Mouse (Mus musculus) left cerebral cortex, postnatal 36 days (tissue): ENCODE data around the gene Patj. TPM values are rescaled to one million over a fixed set of nuclear protein-coding genes. Genes with fewer than 3 reads are reported as not detected.

ENCODE experiments used
- DNase-seq, 2 experiments: peaks; one replicate each; pipeline ENCODE4 v3.0.0; 2021 to 2022; ENCODE audit warnings: low spot score in 2 of 2, mixed read lengths in 1 of 2
- intact Hi-C: fragments of 180-260 bp; cut with DNase I; formaldehyde crosslinking; loops from one replicate; pipeline ENCODE4 v1.15.1; 2025
- total RNA-seq, 2 experiments: library from RNA; stranded (reverse); gene quantifications; 2 replicates each; pipeline ENCODE4 v1.2.3; 2021

Gene Patj
- total RNA-seq, 2 experiments from 2014 or later = 7.5 to 19.6 TPM

DNA sequence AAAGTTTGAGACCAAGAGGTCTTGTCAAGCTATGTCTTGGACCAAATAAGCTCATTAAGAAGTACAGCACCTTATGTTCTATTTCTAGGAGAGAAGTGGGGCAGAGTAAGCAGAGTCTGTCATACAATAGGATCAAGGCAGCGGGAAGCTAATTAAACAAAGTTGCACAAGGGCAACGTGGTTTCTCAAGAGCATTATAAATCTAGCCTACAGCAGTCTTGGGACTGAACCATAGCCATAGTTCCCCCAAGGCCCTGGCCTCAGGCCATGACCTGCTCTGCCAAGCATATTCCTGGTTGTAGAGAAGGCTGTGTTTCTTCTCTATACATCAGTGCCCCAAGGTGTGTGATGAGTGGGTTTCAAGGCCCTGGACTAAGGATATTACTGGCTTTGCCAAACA, 105.3 kb downstream of the Patj start:
- intact Hi-C loops = no loop called here
- DNase-seq = no peak

DNA sequence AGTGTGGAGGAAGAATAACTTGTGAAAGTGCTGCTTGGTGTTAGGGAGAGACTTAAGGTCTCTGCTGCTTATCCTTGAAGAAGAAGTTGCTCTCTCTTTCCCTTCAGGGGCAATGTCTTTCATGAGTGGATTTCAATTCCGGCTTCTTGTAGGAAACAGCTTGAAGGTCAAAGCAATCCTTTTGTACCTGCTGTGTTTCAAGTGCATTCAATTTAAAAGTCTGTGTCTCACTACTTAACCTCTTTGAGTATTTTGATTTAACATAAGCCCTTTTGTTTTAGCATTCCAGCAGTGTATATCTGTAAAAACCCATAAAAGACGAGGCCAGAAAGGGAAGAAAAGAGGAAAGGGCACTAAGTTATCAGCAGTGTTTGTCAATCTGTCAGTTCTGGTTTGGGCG, 109.2 kb downstream of the Patj start:
- DNase-seq = no peak
- intact Hi-C loops = no loop called here

DNA sequence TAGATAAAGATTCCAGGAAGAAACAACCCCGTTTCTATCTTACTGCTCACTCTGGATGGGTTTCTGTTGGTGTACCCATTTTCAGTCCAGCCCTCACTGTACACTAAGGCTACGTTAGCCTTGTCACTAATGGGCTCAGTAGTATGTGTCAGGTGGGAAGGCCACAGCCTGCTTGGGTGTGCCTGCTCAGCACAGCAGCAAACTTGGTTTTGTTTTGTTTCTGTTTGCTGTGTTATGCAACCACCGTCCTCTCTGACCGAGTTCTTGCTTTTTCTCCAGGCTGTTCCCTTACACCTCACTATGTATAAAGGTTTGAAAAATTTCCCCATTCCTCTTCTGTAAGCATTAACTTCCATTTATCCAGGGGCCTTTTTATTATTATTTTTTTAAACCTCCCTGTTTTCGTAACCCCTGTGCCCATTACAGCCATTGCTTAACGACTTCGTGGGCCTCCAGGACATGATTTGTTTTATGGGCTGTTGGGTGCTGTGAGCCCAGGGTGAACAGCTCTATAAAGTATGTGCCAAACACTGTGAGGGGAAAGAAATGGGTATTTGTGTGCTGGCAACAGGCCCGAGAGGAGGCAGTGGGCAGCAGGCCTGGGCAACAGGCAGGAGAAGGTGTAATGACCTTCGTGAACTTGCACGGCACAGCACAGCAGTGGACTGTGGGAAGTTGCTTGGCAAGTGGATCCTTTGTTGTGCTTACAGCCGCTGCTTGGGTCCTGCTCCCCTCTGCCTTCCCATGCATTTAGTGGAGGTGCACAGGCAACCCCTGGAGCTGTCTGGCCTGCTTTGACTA, 113.1 kb downstream of the Patj start:
- intact Hi-C loops = no loop called here
- DNase-seq = no peak

DNA sequence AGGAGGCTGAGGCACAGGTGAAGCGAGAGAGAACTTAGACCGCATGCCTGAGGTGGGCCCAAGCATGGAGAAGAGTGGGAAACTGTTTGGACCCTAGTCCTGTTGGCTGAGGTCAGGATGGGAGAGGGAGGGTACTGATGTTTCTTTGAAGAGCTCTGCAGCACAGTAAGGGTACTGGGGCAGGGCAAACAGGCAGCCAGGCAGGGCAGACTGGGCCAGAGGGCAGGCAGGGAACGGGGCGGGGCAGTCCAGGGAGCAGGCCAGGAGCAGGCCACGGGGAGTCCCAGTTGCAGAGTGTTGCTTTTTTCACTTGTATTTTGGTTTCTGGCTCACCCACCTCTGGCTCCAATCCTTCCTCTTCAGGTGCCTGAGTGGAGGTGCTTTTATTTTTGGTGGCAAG, 114.4 kb downstream of the Patj start:
- DNase-seq = no peak
- intact Hi-C loops = no loop called here

DNA sequence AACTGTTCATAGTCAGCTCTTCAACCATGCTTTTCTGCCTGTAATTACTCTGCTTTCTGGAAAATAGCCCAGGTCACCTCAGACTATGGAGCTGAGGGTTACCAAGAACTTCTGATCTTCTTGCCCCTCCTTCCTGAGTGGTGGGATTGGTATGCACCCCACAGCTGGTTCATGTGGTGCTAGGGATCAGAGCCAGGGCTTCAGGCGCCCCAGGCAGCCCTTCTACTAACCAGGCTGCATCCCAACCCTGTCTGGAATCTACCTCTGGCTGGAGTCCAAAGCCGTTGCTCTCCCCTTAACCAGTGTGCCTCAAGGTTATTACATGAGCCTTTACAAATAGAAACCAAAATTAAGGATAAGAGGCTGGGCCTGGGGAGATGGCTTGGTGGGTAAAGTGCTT, 115.7 kb downstream of the Patj start:
- no peak for DNase-seq
- intact Hi-C loops = no loop called here

DNA sequence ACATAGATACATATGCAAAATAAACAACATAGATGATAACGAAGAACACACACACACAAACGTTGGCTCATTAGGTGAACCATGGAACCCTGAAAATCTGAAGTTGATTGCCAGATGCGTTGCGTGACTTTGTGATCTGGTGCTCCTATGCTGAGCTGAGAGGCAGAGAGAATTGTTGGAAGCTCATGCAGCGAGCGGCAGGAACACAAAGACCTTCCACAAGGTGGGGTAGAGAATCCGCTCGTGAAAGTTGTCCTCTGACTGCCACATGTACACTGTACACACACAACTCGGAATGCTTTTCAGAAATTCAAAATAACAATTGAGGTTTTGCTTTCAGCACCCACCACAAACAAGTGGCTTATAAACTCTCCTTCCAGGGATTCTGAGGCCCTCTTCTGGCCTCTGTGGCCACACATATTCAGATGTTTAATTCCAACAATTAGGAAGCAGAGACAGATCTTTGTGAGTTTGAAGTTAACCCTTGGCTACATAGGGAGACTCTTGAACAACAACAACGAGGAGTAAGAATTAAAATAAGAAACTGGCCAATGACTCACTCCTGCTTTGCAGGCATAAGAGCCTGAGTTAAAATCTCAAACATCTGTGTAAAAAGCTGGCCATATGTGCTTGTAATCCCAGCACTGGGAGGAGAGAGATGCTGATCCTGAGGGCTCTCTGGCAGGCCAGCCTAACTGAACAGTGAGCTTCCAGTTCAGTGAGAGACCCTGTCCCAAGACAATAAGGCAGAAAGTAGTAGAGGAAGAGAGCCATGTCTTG, 116.6 kb downstream of the Patj start:
- no peak for DNase-seq
- intact Hi-C loops = no loop called here

DNA sequence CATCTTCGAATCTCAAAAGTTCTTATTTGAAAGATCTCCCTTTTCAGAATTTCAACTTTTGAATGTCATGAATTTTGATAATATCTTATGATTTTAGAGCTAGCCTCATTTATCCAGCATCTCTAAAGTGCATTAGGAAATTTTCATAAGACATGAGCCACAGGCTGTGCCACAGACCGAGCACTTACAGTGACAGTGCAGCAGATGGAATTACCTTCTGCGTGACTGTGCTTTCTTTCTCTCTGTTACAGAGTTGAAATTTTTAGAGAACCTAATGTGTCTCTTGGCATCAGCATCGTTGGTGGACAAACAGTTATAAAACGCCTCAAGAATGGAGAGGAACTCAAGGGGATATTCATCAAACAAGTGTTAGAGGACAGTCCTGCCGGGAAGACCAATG, 124.9 kb downstream of the Patj start:
- no peak for DNase-seq
- intact Hi-C loops = no loop called here

DNA sequence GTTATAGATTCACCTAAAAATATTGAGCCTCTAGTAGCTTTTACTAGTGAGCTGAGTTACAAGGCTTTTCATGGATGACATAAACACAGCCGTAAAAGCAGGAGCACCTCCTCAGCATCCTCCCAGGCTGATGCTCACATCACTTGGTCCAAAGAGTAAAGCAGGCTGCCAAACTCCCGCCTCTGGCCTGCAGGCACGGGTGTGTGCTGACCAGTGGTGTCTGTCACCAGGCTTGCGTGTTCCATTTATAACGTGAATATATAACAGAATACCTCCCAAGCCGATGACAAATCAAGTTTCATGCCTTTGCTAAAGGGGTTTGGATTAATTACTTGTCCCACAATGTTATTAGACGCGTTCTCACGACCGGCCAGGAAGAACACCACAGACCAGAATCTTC, 128.9 kb downstream of the Patj start:
- intact Hi-C loops = no loop called here
- DNase-seq = no peak

DNA sequence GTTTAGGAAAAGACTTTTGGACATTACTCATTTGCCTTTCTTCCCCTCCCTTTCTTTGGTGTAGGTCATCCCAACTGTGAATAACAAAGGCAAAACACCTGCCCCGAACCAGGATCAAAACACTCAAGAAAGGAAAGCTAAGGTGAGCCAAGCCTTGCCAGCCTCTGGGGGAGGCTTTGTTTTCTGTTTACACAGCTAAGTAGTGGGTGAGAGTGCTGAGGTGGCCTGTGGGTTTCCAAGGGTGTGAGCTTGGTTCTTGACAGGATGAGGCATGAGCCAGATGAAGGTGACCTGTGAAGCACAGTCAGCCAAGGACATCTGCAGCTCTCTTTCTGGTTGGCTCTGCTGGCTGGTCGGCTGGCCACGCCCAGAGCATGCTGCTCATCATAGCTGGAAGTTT, 139.9 kb downstream of the Patj start:
- no peak for DNase-seq
- intact Hi-C loops = no loop called here

DNA sequence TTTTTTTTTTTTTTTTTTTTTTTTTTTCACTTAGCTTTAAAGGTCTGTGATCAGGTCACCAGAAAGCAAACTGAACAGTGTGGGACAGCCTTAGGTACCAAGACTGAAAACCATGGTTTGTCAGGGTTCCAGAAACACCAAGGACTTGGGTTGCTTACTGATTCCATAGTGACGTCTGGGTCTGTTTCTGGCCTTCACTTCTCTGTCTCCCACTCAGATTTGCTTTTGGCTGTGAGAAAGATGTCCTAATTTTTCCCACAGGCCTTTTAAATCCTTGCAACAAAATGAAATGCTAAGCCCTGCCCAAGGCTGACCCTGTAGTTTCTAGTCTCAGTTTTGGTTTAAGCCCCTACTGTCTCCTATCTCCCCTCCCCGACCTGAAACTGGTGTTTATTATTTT, 146.0 kb downstream of the Patj start:
- intact Hi-C loops = no loop called here
- peak in 1 of 2 experiments; percentile 11 for DNase-seq

DNA sequence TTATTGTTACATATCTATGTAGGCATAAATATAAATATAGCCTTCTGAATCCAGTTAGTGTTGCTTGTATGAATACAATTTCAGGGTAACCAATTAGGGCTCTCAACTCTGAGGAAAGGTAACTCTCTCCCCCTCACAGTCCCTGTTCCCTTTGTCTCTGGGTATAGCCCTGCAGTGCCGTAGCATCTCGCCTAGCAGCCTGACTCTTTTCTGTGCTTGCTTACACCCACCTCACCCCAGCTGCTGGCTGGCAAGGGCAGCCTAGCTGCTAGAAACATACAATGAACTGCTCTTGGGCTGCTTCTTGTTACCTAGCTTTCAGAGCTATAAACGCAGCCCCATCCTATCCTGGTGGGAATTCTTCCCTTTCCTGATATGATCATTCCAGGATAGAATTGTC, 147.4 kb downstream of the Patj start:
- peak in 1 of 2 experiments; percentile 33 for DNase-seq

DNA sequence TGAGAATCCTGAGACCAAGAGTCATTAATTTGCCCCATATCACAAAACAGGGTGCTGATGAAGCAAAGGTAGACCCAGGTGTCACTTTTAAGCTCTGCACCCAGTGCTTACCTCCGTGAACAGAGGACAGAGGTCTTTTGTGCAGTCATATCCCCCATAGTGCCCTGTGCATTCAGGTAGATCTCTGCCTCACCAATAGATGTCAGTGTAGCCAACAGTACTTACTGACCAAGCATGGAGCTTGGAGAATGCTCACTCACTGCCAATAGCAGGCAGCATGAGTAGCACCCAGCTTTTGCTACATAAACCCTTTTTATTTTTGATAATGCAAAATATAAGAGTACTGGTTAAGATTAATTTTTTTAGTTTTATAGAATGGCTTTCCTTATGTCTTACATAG, 149.8 kb downstream of the Patj start:
- intact Hi-C loops = loop anchor here (5.0 kb wide), 1 partner anchor 157 kb away; no protein-coding TSS in a partner anchor
- no peak for DNase-seq

More for the DNA sequence above, 147.4 kb downstream of the Patj start:
- intact Hi-C loops = no loop called here

DNA sequence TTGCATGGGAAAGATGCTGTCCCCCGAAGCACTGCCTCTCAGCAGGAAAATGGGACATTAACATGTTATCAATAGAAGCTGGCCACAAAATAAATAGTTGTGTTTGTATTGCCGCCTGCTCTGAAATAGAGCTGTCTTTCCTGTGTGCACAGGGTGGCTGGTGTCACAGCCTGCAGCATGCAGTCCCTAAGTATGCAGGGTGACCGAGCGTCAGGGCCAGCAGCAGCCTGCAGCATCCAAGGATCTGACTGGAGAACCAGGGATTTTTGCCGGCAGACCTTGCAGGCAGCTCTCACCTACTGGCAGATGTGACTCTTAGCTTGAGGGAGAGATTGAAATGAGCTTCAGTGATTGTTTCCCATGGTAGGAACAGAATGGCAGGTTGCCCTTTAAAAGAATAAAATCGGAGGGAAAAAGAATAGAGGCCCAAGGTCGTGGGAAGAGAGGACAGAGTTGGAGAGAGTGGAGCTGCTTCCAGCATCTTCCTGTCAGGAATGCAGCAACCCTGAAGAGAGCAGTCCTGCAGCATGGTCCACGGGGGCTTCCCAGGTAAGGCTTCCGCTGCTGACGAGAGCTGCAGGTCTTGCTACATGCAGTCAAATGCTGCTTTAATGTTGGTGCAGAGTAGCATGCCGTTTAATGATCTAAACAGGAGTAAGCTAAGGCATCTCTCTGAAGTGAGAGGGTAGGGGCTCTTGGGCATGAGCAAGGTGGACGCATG, 151.0 kb downstream of the Patj start:
- DNase-seq = no peak
- intact Hi-C loops = loop anchor here (5.0 kb wide), 1 partner anchor 156 kb away; no protein-coding TSS in a partner anchor

DNA sequence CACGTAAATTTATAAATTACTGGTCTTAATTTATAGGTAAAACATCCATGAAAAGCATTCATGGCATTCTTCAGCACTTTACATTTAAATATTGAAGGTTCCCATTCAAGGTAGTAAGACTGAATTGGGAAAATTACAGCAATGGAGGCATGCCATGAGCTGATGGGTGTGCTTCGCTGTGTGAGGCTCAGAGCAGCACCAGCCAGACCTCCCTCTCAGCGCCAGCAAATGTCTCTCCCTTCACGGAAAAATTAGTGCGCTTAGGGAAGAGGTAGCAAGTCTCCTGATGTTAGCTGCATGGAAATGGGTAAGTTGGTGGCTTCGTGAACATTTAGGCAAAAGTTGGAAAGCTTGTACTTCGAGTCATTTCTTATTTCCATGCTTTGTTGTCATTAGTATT, 153.9 kb downstream of the Patj start:
- intact Hi-C loops = loop anchor here (5.0 kb wide), 1 partner anchor 153 kb away; no protein-coding TSS in a partner anchor
- DNase-seq = no peak

DNA sequence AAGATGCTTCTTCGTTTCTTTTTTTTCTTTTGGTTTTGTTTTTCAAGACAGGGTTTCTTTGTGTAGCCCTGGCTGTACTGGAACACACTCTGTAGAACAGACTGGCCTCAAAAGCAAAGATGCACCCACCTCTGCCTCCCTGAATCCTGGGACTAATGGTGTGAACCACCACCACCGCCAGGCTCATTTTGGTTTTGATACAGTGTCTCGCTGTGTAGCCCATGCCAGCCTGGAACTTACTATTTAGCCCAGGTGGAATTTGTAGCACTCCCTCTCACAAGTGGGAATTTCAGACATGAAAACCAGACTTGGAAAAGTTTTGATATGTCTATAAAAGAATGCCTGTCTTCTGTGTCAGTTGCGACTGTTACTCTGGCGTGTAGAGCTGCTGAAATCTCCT, 154.5 kb downstream of the Patj start:
- DNase-seq = no peak
- intact Hi-C loops = no loop called here

DNA sequence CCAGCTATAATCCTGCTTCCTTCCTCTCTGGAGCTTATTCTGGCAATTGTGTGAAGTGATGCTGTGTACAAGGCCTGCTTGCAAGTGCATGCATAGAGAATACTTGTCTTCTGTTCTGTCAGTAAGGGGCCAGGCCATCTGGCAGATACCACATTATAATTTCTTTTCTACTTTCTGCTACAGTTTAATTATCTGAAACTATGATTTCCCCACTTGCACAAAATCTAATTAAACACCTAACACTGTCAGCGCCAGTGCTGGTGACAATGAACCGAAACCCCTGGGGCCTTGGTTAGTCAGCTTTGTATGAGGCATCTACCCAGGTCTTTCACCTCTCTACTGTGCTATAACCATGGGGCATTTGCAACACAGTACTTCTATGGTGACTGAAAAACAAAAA, 160.1 kb downstream of the Patj start:
- no peak for DNase-seq
- intact Hi-C loops = no loop called here

DNA sequence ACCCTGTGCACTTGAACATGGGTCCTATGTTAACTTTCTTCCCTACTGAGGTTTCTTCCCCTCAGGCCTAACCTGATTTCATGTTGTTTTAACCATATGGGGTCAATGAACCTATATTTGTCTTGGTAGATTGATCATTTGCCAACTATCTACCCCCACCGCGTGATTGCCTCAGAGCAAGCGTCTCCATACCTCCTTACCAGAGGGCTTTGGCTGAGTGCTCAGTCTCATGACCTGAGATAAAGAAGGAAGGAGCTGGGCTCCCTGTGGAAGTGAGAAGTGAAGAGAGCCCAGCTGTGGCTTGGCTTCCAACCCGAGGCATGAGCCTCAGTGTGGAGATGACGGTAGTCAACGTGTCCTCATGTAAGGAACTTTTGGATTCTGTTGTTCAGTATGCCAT, 160.9 kb downstream of the Patj start:
- intact Hi-C loops = no loop called here
- no peak for DNase-seq

DNA sequence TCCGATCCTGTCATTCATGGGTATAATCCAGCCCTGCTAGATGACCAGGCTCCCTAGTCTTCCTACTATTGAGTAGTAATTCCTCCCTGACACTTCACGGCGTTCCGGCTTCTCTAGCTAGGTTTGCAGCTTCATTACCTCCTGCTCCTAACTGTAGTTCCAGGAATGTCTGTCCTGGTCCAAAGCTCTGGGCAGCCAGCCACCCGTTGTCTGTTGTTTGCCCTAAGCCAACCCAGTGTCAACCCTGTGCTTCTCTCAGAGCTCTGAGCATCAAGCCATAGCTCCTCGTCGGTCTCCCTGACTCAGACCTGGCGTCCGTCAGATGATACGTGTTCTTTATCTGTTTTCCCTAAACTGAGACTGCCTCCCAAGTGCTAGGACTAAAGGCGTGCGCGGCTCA, 161.6 kb downstream of the Patj start:
- no peak for DNase-seq
- intact Hi-C loops = no loop called here

DNA sequence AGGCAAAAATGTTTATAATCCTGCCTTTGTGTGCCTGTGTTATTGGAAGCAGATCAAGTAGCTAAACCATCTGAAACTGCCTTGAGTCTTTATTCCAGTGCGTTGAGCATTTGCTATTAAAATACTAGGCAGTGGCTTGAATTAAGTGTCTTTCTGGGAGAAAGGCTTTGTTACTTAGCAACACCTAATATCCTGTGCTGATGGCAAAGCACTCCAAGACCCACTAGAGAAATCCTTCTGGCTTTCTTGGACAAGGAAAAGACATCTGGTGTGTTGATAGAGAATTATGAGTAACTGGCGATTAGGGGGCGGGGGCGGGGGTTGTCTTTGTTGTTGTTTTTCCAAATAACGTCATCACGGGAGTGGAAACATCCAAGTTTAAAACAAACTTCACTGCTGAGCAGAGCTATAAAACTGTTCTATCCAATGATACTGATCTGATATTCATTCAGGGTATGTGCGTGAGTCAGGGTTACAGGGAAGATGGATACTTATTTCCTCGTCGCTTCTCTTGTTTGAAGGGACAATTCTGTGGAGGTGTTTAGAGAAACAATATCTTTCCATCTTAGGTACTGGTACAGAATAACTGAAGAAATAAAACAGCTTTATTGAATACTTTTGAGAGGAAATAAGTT, 164.7 kb downstream of the Patj start:
- intact Hi-C loops = no loop called here
- DNase-seq = no peak

DNA sequence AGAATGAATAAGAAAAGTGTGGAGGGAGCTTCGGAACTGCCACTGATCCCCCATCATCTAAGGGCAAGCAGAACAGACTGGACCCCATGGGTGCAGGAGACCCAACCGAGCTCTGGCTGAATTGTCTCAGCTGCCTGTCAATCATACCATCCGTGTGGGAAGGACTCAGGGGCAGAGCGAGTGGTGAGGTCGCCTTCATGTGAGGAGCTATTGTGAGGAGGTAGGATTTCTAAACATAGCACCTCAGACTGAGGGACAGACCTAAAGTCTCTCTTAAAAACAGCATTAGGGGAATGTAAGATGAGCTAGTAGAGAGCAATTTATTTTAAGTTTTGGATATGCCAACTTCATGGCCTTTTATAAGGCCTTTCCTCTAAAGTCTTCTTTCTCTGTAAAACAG, 167.5 kb downstream of the Patj start:
- DNase-seq = no peak
- intact Hi-C loops = no loop called here
